Mouse (Mus musculus) CD4-positive naive resting alpha-beta T cell, adult 76 days (primary cell): Measurements from ENCODE around the gene Ybx1. TPM values are rescaled to one million over a fixed set of nuclear protein-coding genes. Genes with fewer than 3 reads are reported as not detected.

Experiments used
- total RNA-seq: library from RNA; stranded (reverse); gene quantifications from one replicate; pipeline ENCODE4 v1.2.4, GENCODE M21; 2023

Gene Ybx1
- total RNA-seq = 337 TPM

GRCm38 (mm10) chr4:119294415-119295133 lies at the start of gene Ybx1:
TSS of gene Ybx1 (minus strand) at chr4:119294604.

GRCm38 (mm10) chr4:119320131-119320830 lies 25.9 kb upstream of the Ybx1 start, which contains the start of gene Ppih:
TSS of gene Ppih (minus strand) at chr4:119320546.

GRCm38 (mm10) chr4:119255351-119255750 lies 39.1 kb downstream of the Ybx1 start, which contains the start of gene Cldn19:
TSS of gene Cldn19 (plus strand) at chr4:119255414.

GRCm38 (mm10) chr4:119232410-119233255 lies 61.8 kb downstream of the Ybx1 start, which contains the start of the genes AU022252 and P3h1:
TSS of gene AU022252 (minus strand) at chr4:119232712.
TSS of gene P3h1 (plus strand) at chr4:119232915.

Other genes starting within 250 kb of the Ybx1 start
- gene Slc2a1, start 185.9 kb downstream of the Ybx1 start, total RNA-seq = 41.3 TPM
- gene Zfp691, start 120.4 kb downstream of the Ybx1 start, total RNA-seq = 4.4 TPM
- gene Ermap, start 104.6 kb downstream of the Ybx1 start, total RNA-seq = 3.5 TPM
- gene Svbp, start 99.3 kb downstream of the Ybx1 start, total RNA-seq = 16.6 TPM
- not detected for gene Tmem269, start 76.4 kb downstream of the Ybx1 start, total RNA-seq
- gene AU022252, start 61.9 kb downstream of the Ybx1 start, total RNA-seq = 8.1 TPM
- gene P3h1, start 61.7 kb downstream of the Ybx1 start, total RNA-seq = 3.7 TPM
- gene Cldn19, start 39.2 kb downstream of the Ybx1 start, total RNA-seq = not detected
- gene Ppih, start 25.9 kb upstream of the Ybx1 start, total RNA-seq = 22.0 TPM
- gene Ccdc30, start 120.9 kb upstream of the Ybx1 start, total RNA-seq = 4.3 TPM
- 7.0 TPM for gene Ppcs, start 127.8 kb upstream of the Ybx1 start, total RNA-seq
- 0.38 TPM for gene Zmynd12, start 128.2 kb upstream of the Ybx1 start, total RNA-seq
- gene Rimkla, start 198.0 kb upstream of the Ybx1 start, total RNA-seq = 2.1 TPM
- 95.7 TPM for gene Foxj3, start 242.4 kb upstream of the Ybx1 start, total RNA-seq
- gene Frg2f1, start 244.9 kb upstream of the Ybx1 start, total RNA-seq = 8.5 TPM